Mouse (Mus musculus) neutrophil, adult 65 days (primary cell): Measurements from ENCODE around the gene D2hgdh. TPM values are rescaled to one million over a fixed set of nuclear protein-coding genes. Genes with fewer than 3 reads are reported as not detected.

Experiments used
- total RNA-seq: library from RNA; stranded (reverse); gene quantifications from 2 replicates; pipeline ENCODE4 v1.2.4, GENCODE M21; 2023

The D2hgdh gene
- 15.4 and 23.4 TPM in 2 replicates for total RNA-seq

DNA sequence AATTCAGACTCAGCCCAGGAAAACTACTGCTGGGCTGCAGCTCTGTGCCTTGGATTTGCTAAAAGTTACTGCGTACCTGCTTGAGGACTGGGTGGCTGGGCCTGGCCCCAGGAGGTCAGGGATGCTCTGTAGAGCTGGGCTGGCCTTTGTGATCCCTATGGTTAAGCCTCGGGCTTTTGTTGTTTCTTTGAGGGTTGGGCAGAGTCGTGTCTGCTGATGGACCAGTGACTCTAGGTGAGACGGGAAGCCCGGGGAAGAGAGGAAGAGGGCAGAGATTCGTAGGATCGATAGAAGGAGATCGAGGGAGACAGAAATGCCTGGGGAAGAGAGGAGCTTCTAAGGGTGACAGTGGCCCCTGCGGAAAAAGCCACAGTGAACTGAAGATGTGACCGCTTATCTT is at the start of gene D2hgdh:
Gene D2hgdh, plus strand, starts transcription at position 301 of the 400 bp plus-strand sequence.

DNA sequence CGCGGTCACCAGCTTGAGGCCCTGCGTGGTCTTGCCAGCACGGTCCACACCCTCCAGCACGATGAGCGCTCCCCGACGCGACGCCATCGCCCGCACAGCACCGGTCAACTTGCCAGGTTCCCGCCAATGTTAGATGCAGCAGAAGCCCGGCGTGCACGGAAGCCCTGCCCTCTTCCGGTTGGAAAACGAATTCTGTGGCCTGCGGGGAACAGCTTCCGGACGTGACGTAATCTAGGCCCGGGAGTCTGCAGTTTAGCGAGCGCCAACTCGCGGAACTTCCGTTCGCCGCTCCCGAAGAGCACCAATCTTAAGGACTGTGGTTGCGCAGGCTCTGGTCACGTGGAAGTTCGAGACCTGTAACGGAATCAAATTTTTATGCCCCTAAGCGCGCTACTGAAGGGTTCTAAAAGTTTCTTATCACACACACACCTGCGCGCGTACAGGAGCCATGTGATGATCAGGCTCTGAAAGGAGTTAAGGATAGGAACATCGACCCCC is 22.9 kb upstream of the D2hgdh start, which contains the start of gene Dtymk:
Gene Dtymk, minus strand, starts transcription at position 194 of the 498 bp plus-strand sequence.

DNA sequence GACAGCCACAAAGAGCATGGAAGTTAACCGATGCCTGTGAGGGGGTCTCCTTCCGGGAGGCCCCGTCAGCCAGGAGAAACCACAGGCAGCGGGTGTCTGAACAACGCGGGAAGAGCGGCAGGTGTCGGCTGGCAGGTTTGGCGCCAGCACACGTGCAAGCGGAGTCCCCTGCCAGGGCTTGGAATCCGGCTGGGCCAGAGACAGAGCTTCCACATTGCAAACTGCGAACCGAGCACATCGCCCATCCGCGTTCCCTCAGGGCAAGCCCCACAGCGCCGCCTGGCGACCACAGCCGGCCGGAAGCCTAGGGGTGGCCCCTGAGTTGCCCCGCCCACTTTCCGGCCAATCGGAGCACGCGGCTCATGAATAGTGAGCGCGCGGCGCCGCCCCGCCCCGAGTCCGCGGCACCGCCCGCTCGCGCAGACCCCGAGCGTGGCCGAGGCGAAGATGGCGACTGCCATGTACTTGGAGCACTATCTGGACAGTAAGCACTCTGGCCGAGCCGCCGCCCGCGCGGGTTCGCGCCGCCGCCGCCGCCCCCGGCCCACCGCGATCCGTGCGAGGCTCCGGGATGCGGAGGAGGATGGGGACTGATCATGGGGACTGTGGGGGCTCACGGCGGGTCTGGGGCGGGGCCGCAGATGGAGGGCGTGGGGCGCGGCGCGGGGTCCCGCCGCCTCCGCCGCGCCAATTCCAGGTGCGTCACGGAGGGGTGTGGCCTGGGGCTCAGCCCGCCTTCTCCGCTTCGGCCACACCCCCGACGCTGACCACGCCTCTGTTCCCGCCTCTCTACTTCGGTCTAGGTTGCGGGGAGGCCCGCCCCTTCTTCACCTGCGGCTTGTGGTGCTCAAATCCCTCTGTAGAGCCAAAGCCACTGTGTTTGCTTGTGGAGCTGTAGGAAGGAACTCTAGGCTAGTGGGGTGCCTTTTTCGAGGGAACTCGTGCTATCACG is 20.9 kb upstream of the D2hgdh start, which contains the start of gene Ing5:
Gene Ing5, plus strand, starts transcription at position 410 of the 952 bp plus-strand sequence.

DNA sequence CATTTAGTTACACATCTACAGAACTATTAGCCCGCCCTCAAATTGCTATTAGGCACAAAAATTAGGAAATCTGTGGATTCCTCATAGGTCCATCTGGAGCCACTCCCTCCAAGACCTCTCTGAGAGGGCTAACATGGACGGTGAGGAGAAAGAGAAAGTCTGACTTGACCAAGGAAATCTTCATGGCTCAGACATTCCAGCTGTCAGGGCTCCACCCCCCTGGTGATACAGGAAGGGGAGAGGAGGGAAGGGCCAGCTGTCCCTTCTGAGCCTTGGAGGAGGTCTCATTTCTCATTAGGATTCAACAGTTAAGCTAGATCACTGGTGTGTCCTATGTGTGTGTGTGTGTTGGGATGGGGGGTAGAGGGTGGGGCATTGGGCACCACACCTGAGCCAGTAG is 36.3 kb downstream of the D2hgdh start, which contains the start of gene Gal3st2:
Gene Gal3st2, plus strand, starts transcription at position 259 of the 400 bp plus-strand sequence.

Other genes with a start within 250 kb of the D2hgdh start
- 27.6 and 31.9 TPM in 2 replicates for gene Stk25, start 166.2 kb upstream of the D2hgdh start, total RNA-seq
- not detected in 2 replicates for gene Bok, start 139.2 kb upstream of the D2hgdh start, total RNA-seq
- 74.6 and 112 TPM in 2 replicates for gene Atg4b, start 73.4 kb upstream of the D2hgdh start, total RNA-seq
- 27.1 and 29.3 TPM in 2 replicates for gene Thap4, start 70.0 kb upstream of the D2hgdh start, total RNA-seq
- gene Dtymk, start 23.0 kb upstream of the D2hgdh start, total RNA-seq, result 28.1 and 38.4 TPM in 2 replicates
- 33.9 and 43.8 TPM in 2 replicates for gene Ing5, start 20.9 kb upstream of the D2hgdh start, total RNA-seq
- 0.25 and 0.44 TPM in 2 replicates for gene Gal3st2, start 36.4 kb downstream of the D2hgdh start, total RNA-seq
- 0.47 TPM in 1 of 2 replicates, not detected in the other for gene Gal3st2b, start 93.4 kb downstream of the D2hgdh start, total RNA-seq
- gene Gal3st2c, start 165.6 kb downstream of the D2hgdh start, total RNA-seq, result 0.09 and 0.11 TPM in 2 replicates
- gene Neu4, start 195.5 kb downstream of the D2hgdh start, total RNA-seq, result not detected in 2 replicates
- gene Pdcd1, start 227.6 kb downstream of the D2hgdh start, total RNA-seq, result not detected in 2 replicates